Mouse (Mus musculus): ENCODE measurements around the gene Ifitm7. TPM values are rescaled to one million over a fixed set of nuclear protein-coding genes. Genes with fewer than 3 reads are reported as not detected.

Gene Ifitm7
- not detected in 2 replicates for polyA plus RNA-seq (2012; rRNA removed)

- DNase-seq, result no peak
- 0 out of 2 replicates have a peak, but pooled peaks cover 3% of the 10 kb centered on the region for H3K27me3 ChIP-seq (ENCODE audit: control insufficient read depth, insufficient read depth, low read length)
- no peak for TF ChIP-seq CTCF (IDR thresholded peaks at IDR 0.05; ENCODE audit: borderline replicate concordance, control insufficient read depth, extremely low read depth, insufficient read depth, low read length, poor library complexity)
- TF ChIP-seq POLR2A (IDR thresholded peaks at IDR 0.05; ENCODE audit: control insufficient read depth, extremely low read depth, insufficient read depth, low read length, poor library complexity), result no peak
- no peak within 1 kb of the TSS for H3K4me3 ChIP-seq (ENCODE audit: control insufficient read depth, insufficient read depth, low read length)
- H3K27ac ChIP-seq (ENCODE audit: control insufficient read depth, insufficient read depth, low read length), result no peak within 1 kb of the TSS
- 4% methylated on average over 31 of the region's 31 CpGs for WGBS
- no peaks in the 10 kb centered on the region for H3K36me3 ChIP-seq (ENCODE audit: control insufficient read depth, insufficient read depth, low read length)
- no peaks in the 10 kb centered on the region for H3K4me1 ChIP-seq (replicated peaks; ENCODE audit: control insufficient read depth, insufficient read depth, low read length)
These were observed at the start of gene Ifitm7, which contains the start of gene 2900011O08Rik for GRCm38 (mm10) chr16:13986574-13987478. Ifitm7 (minus strand) TSS chr16:13986888. 2900011O08Rik (plus strand) TSS chr16:13986604.

- Histone ChIP-seq H3K27ac (ENCODE audit: control insufficient read depth, insufficient read depth, low read length) (no peak overlapping the region), H3K36me3 (ENCODE audit: control insufficient read depth, insufficient read depth, low read length) (no peaks in the 10 kb centered on the region), H3K27me3 (ENCODE audit: control insufficient read depth, insufficient read depth, low read length) (no peaks in the 10 kb centered on the region), H3K4me1 (replicated peaks; ENCODE audit: control insufficient read depth, insufficient read depth, low read length) (no peaks in the 10 kb centered on the region), H3K4me3 (ENCODE audit: control insufficient read depth, insufficient read depth, low read length) (no peak overlapping the region)
- DNase-seq, result no peak
- WGBS, result 86% methylated on average over 4 of the region's 4 CpGs
- TF ChIP-seq CTCF (IDR thresholded peaks at IDR 0.05; ENCODE audit: borderline replicate concordance, control insufficient read depth, extremely low read depth, insufficient read depth, low read length, poor library complexity) (no peak), POLR2A (IDR thresholded peaks at IDR 0.05; ENCODE audit: control insufficient read depth, extremely low read depth, insufficient read depth, low read length, poor library complexity) (no peak)
These were observed 46.4 kb upstream of the Ifitm7 start for GRCm38 (mm10) chr16:14033076-14033475.

- TF ChIP-seq POLR2A (IDR thresholded peaks at IDR 0.05; ENCODE audit: control insufficient read depth, extremely low read depth, insufficient read depth, low read length, poor library complexity) (no peak), CTCF (IDR thresholded peaks at IDR 0.05; ENCODE audit: borderline replicate concordance, control insufficient read depth, extremely low read depth, insufficient read depth, low read length, poor library complexity) (no peak)
- no peak for DNase-seq
- Histone ChIP-seq H3K27ac (ENCODE audit: control insufficient read depth, insufficient read depth, low read length) (no peak overlapping the region), H3K27me3 (ENCODE audit: control insufficient read depth, insufficient read depth, low read length) (no peaks in the 10 kb centered on the region), H3K4me1 (replicated peaks; ENCODE audit: control insufficient read depth, insufficient read depth, low read length) (no peaks in the 10 kb centered on the region), H3K4me3 (ENCODE audit: control insufficient read depth, insufficient read depth, low read length) (no peak overlapping the region), H3K36me3 (ENCODE audit: control insufficient read depth, insufficient read depth, low read length) (no peaks in the 10 kb centered on the region)
- WGBS, result 81% methylated on average over 4 of the region's 4 CpGs
These were observed 44.0 kb upstream of the Ifitm7 start for GRCm38 (mm10) chr16:14030650-14031049.

GRCm38 (mm10) chr16:14029851-14030250 lies 43.2 kb upstream of the Ifitm7 start:
- H3K27me3 ChIP-seq (ENCODE audit: control insufficient read depth, insufficient read depth, low read length), result no peaks in the 10 kb centered on the region
- no peaks in the 10 kb centered on the region for H3K36me3 ChIP-seq (ENCODE audit: control insufficient read depth, insufficient read depth, low read length)
- WGBS, result 92% methylated on average over 2 of the region's 2 CpGs
- H3K4me1 ChIP-seq (replicated peaks; ENCODE audit: control insufficient read depth, insufficient read depth, low read length), result no peaks in the 10 kb centered on the region
- H3K27ac ChIP-seq (ENCODE audit: control insufficient read depth, insufficient read depth, low read length), result no peak overlapping the region
- H3K4me3 ChIP-seq (ENCODE audit: control insufficient read depth, insufficient read depth, low read length), result no peak overlapping the region
- TF ChIP-seq POLR2A (IDR thresholded peaks at IDR 0.05; ENCODE audit: control insufficient read depth, extremely low read depth, insufficient read depth, low read length, poor library complexity) (no peak), CTCF (IDR thresholded peaks at IDR 0.05; ENCODE audit: borderline replicate concordance, control insufficient read depth, extremely low read depth, insufficient read depth, low read length, poor library complexity) (no peak)
- no peak for DNase-seq

- DNase-seq, result no peak
- H3K4me1 ChIP-seq (replicated peaks; ENCODE audit: control insufficient read depth, insufficient read depth, low read length), result no peaks in the 10 kb centered on the region
- TF ChIP-seq POLR2A (IDR thresholded peaks at IDR 0.05; ENCODE audit: control insufficient read depth, extremely low read depth, insufficient read depth, low read length, poor library complexity) (no peak), CTCF (IDR thresholded peaks at IDR 0.05; ENCODE audit: borderline replicate concordance, control insufficient read depth, extremely low read depth, insufficient read depth, low read length, poor library complexity) (no peak)
- WGBS, result 46% methylated on average over 2 of the region's 2 CpGs
- no peaks in the 10 kb centered on the region for H3K36me3 ChIP-seq (ENCODE audit: control insufficient read depth, insufficient read depth, low read length)
- H3K27ac ChIP-seq (ENCODE audit: control insufficient read depth, insufficient read depth, low read length), result no peak overlapping the region
- H3K27me3 ChIP-seq (ENCODE audit: control insufficient read depth, insufficient read depth, low read length), result no peaks in the 10 kb centered on the region
- H3K4me3 ChIP-seq (ENCODE audit: control insufficient read depth, insufficient read depth, low read length), result no peak overlapping the region
These were observed 42.4 kb upstream of the Ifitm7 start for GRCm38 (mm10) chr16:14029072-14029471.

- 83% methylated on average over 2 of the region's 2 CpGs for WGBS
- H3K4me1 ChIP-seq (replicated peaks; ENCODE audit: control insufficient read depth, insufficient read depth, low read length), result no peaks in the 10 kb centered on the region
- no peak overlapping the region for H3K4me3 ChIP-seq (ENCODE audit: control insufficient read depth, insufficient read depth, low read length)
- no peak for DNase-seq
- no peaks in the 10 kb centered on the region for H3K36me3 ChIP-seq (ENCODE audit: control insufficient read depth, insufficient read depth, low read length)
- TF ChIP-seq POLR2A (IDR thresholded peaks at IDR 0.05; ENCODE audit: control insufficient read depth, extremely low read depth, insufficient read depth, low read length, poor library complexity) (no peak), CTCF (IDR thresholded peaks at IDR 0.05; ENCODE audit: borderline replicate concordance, control insufficient read depth, extremely low read depth, insufficient read depth, low read length, poor library complexity) (no peak)
- H3K27me3 ChIP-seq (ENCODE audit: control insufficient read depth, insufficient read depth, low read length), result no peaks in the 10 kb centered on the region
- no peak overlapping the region for H3K27ac ChIP-seq (ENCODE audit: control insufficient read depth, insufficient read depth, low read length)
These were observed 38.7 kb upstream of the Ifitm7 start for GRCm38 (mm10) chr16:14025091-14025990.

Measured in thymus, adult 2 months (tissue).